Mouse (Mus musculus): ENCODE results near the gene Rab8b. TPM values are rescaled to one million over a fixed set of nuclear protein-coding genes. Genes with fewer than 3 reads are reported as not detected.

The Rab8b gene
- polyA plus RNA-seq, 1 experiment, result 11.2 TPM

GRCm38 (mm10) chr9:66887960-66888610, 31.4 kb downstream of the Rab8b start:
- Histone ChIP-seq H3K9me3 (replicated peaks; ENCODE audit: control insufficient read depth, insufficient read depth, low read length, poor library complexity, severe bottlenecking) (no peaks in the 10 kb centered on the region), H3K4me1 (ENCODE audit: control insufficient read depth, insufficient read depth, low read length) (no peaks in the 10 kb centered on the region), H3K27ac (ENCODE audit: insufficient read depth, low read length) (no peak overlapping the region), H3K9ac (ENCODE audit: low read depth, poor library complexity, severe bottlenecking) (no peak overlapping the region), H3K27me3 (ENCODE audit: control insufficient read depth, insufficient read depth, low read length, poor library complexity, severe bottlenecking) (no peaks in the 10 kb centered on the region), H3K36me3 (ENCODE audit: control insufficient read depth, insufficient read depth, low read length, poor library complexity, severe bottlenecking) (no peaks in the 10 kb centered on the region), H3K4me3 (ENCODE audit: low read depth, low read length) (no peak overlapping the region)
- no peak for TF ChIP-seq EP300 (IDR thresholded peaks at IDR 0.05; ENCODE audit: insufficient read depth, low read depth, low read length)
- TF ChIP-seq CTCF (IDR thresholded peaks at IDR 0.05; ENCODE audit: low read depth, low read length), result no peak
- no peak for TF ChIP-seq POLR2A (IDR thresholded peaks at IDR 0.05; ENCODE audit: insufficient read depth, low read length)

GRCm38 (mm10) chr9:66887301-66887902, 32.1 kb downstream of the Rab8b start:
- no peaks in the 10 kb centered on the region for H3K9me3 ChIP-seq (replicated peaks; ENCODE audit: control insufficient read depth, insufficient read depth, low read length, poor library complexity, severe bottlenecking)
- H3K27me3 ChIP-seq (ENCODE audit: control insufficient read depth, insufficient read depth, low read length, poor library complexity, severe bottlenecking), result no peaks in the 10 kb centered on the region
- no peaks in the 10 kb centered on the region for H3K4me1 ChIP-seq (ENCODE audit: control insufficient read depth, insufficient read depth, low read length)
- H3K4me3 ChIP-seq (ENCODE audit: low read depth, low read length), result no peak overlapping the region
- H3K36me3 ChIP-seq (ENCODE audit: control insufficient read depth, insufficient read depth, low read length, poor library complexity, severe bottlenecking), result no peaks in the 10 kb centered on the region
- no peak overlapping the region for H3K9ac ChIP-seq (ENCODE audit: low read depth, poor library complexity, severe bottlenecking)
- no peak for TF ChIP-seq EP300 (IDR thresholded peaks at IDR 0.05; ENCODE audit: insufficient read depth, low read depth, low read length)
- no peak overlapping the region for H3K27ac ChIP-seq (ENCODE audit: insufficient read depth, low read length)

GRCm38 (mm10) chr9:66886818-66887217, 32.7 kb downstream of the Rab8b start:
- Histone ChIP-seq H3K4me3 (ENCODE audit: low read depth, low read length) (no peak overlapping the region), H3K4me1 (ENCODE audit: control insufficient read depth, insufficient read depth, low read length) (no peaks in the 10 kb centered on the region), H3K27me3 (ENCODE audit: control insufficient read depth, insufficient read depth, low read length, poor library complexity, severe bottlenecking) (no peaks in the 10 kb centered on the region), H3K9ac (ENCODE audit: low read depth, poor library complexity, severe bottlenecking) (no peak overlapping the region), H3K27ac (ENCODE audit: insufficient read depth, low read length) (no peak overlapping the region), H3K9me3 (replicated peaks; ENCODE audit: control insufficient read depth, insufficient read depth, low read length, poor library complexity, severe bottlenecking) (no peaks in the 10 kb centered on the region), H3K36me3 (ENCODE audit: control insufficient read depth, insufficient read depth, low read length, poor library complexity, severe bottlenecking) (no peaks in the 10 kb centered on the region)
- TF ChIP-seq CTCF (IDR thresholded peaks at IDR 0.05; ENCODE audit: low read depth, low read length), result no peak
- TF ChIP-seq EP300 (IDR thresholded peaks at IDR 0.05; ENCODE audit: insufficient read depth, low read depth, low read length), result no peak
- TF ChIP-seq POLR2A (IDR thresholded peaks at IDR 0.05; ENCODE audit: insufficient read depth, low read length), result no peak

- no peaks in the 10 kb centered on the region for H3K9me3 ChIP-seq (replicated peaks; ENCODE audit: control insufficient read depth, insufficient read depth, low read length, poor library complexity, severe bottlenecking)
- no peaks in the 10 kb centered on the region for H3K4me1 ChIP-seq (ENCODE audit: control insufficient read depth, insufficient read depth, low read length)
- H3K36me3 ChIP-seq (ENCODE audit: control insufficient read depth, insufficient read depth, low read length, poor library complexity, severe bottlenecking), result no peaks in the 10 kb centered on the region
- no peak overlapping the region for H3K4me3 ChIP-seq (ENCODE audit: low read depth, low read length)
- no peak overlapping the region for H3K9ac ChIP-seq (ENCODE audit: low read depth, poor library complexity, severe bottlenecking)
- H3K27me3 ChIP-seq (ENCODE audit: control insufficient read depth, insufficient read depth, low read length, poor library complexity, severe bottlenecking), result no peaks in the 10 kb centered on the region
- no peak overlapping the region for H3K27ac ChIP-seq (ENCODE audit: insufficient read depth, low read length)
- TF ChIP-seq EP300 (IDR thresholded peaks at IDR 0.05; ENCODE audit: insufficient read depth, low read depth, low read length) (no peak), POLR2A (IDR thresholded peaks at IDR 0.05; ENCODE audit: insufficient read depth, low read length) (no peak), CTCF (IDR thresholded peaks at IDR 0.05; ENCODE audit: low read depth, low read length) (no peak)
Measured at GRCm38 (mm10) chr9:66886366-66886765, 33.1 kb downstream of the Rab8b start.

- no peaks in the 10 kb centered on the region for H3K4me1 ChIP-seq (ENCODE audit: control insufficient read depth, insufficient read depth, low read length)
Measured at GRCm38 (mm10) chr9:66884609-66885008, 34.9 kb downstream of the Rab8b start.

GRCm38 (mm10) chr9:66883500-66883899, 36.0 kb downstream of the Rab8b start:
- Histone ChIP-seq H3K36me3 (ENCODE audit: control insufficient read depth, insufficient read depth, low read length, poor library complexity, severe bottlenecking) (no peaks in the 10 kb centered on the region), H3K9ac (ENCODE audit: low read depth, poor library complexity, severe bottlenecking) (no peak overlapping the region), H3K27me3 (ENCODE audit: control insufficient read depth, insufficient read depth, low read length, poor library complexity, severe bottlenecking) (no peaks in the 10 kb centered on the region), H3K4me3 (ENCODE audit: low read depth, low read length) (no peak overlapping the region), H3K27ac (ENCODE audit: insufficient read depth, low read length) (no peak overlapping the region), H3K9me3 (replicated peaks; ENCODE audit: control insufficient read depth, insufficient read depth, low read length, poor library complexity, severe bottlenecking) (no peaks in the 10 kb centered on the region), H3K4me1 (ENCODE audit: control insufficient read depth, insufficient read depth, low read length) (no peaks in the 10 kb centered on the region)
- TF ChIP-seq CTCF (IDR thresholded peaks at IDR 0.05; ENCODE audit: low read depth, low read length) (no peak), EP300 (IDR thresholded peaks at IDR 0.05; ENCODE audit: insufficient read depth, low read depth, low read length) (no peak), POLR2A (IDR thresholded peaks at IDR 0.05; ENCODE audit: insufficient read depth, low read length) (no peak)

More at GRCm38 (mm10) chr9:66884609-66885008, 34.9 kb downstream of the Rab8b start:
- Histone ChIP-seq H3K4me3 (ENCODE audit: low read depth, low read length) (no peak overlapping the region), H3K36me3 (ENCODE audit: control insufficient read depth, insufficient read depth, low read length, poor library complexity, severe bottlenecking) (no peaks in the 10 kb centered on the region), H3K27ac (ENCODE audit: insufficient read depth, low read length) (no peak overlapping the region), H3K9ac (ENCODE audit: low read depth, poor library complexity, severe bottlenecking) (no peak overlapping the region), H3K9me3 (replicated peaks; ENCODE audit: control insufficient read depth, insufficient read depth, low read length, poor library complexity, severe bottlenecking) (no peaks in the 10 kb centered on the region), H3K27me3 (ENCODE audit: control insufficient read depth, insufficient read depth, low read length, poor library complexity, severe bottlenecking) (no peaks in the 10 kb centered on the region)
- TF ChIP-seq EP300 (IDR thresholded peaks at IDR 0.05; ENCODE audit: insufficient read depth, low read depth, low read length), result no peak
- TF ChIP-seq POLR2A (IDR thresholded peaks at IDR 0.05; ENCODE audit: insufficient read depth, low read length), result no peak
- no peak for TF ChIP-seq CTCF (IDR thresholded peaks at IDR 0.05; ENCODE audit: low read depth, low read length)

Data from ES-Bruce4 (cell line).